Mouse (Mus musculus) layer of hippocampus, adult 18-20 months (tissue): Measurements from ENCODE around the gene Zfp513. TPM values are rescaled to one million over a fixed set of nuclear protein-coding genes. Genes with fewer than 3 reads are reported as not detected.
"Not testable (repeated sequence)": the region's sequence is repeated elsewhere in the genome, so short reads cannot be mapped to it uniquely, and the experiment has no call there.

Experiments used
- DNase-seq, 2 experiments: peaks; one replicate each; pipeline ENCODE4 v3.0.0; 2022; ENCODE audit warnings: low spot score in 2 of 2
- long read RNA-seq: library from polyadenylated mRNA; stranded (forward); transcript quantifications from one replicate; pipeline ENCODE4 v2.0.0, GENCODE M21; 2021
- total RNA-seq, 2 experiments: library from RNA; stranded (reverse); gene quantifications; 2 replicates each; pipeline ENCODE4 v1.2.3; 2021

Zfp513 gene
- total RNA-seq: 10 to 100 TPM; 27.1 to 28.2 TPM
- long read RNA-seq, transcript Zfp513-202 (4 exons, 2,228 nt): major isoform, 29 of 45 reads
- long read RNA-seq, partial matches to known transcripts: 3 of 45 reads
- long read RNA-seq, other reads (novel, unspliced or antisense): 13 of 45 reads

GRCm38 (mm10) chr5:31201742-31202590, at the start of gene Zfp513:
TSS of gene Zfp513 (minus strand) at chr5:31202303.
- DNase-seq: peak; percentile 97 to 99

- DNase-seq: peak in 1 of 2 experiments; percentile 27
These were observed 49.5 kb upstream of the Zfp513 start, which contains the start of gene Krtcap3 for GRCm38 (mm10) chr5:31251541-31252101. TSS of gene Krtcap3 (plus strand) at chr5:31251691.

- DNase-seq: no peak
These were observed 48.6 kb upstream of the Zfp513 start for GRCm38 (mm10) chr5:31250716-31251115.

- no peak for DNase-seq
These were observed 40.1 kb upstream of the Zfp513 start for GRCm38 (mm10) chr5:31242191-31242590.

GRCm38 (mm10) chr5:31241522-31242034, 39.5 kb upstream of the Zfp513 start:
- DNase-seq: no peak

- peak; percentile 95 to 97 for DNase-seq
These were observed 38.8 kb upstream of the Zfp513 start, which contains the start of the genes Nrbp1 and Gm9970 for GRCm38 (mm10) chr5:31240637-31241521. TSS of gene Nrbp1 (plus strand) at chr5:31240864. TSS of gene Gm9970 (minus strand) at chr5:31241232.

GRCm38 (mm10) chr5:31226641-31227040, 24.5 kb upstream of the Zfp513 start:
- no peak for DNase-seq

- DNase-seq: no peak
These were observed 20.6 kb upstream of the Zfp513 start for GRCm38 (mm10) chr5:31222696-31223095.

- peak in 1 of 2 experiments; percentile 23 for DNase-seq
These were observed 19.3 kb upstream of the Zfp513 start for GRCm38 (mm10) chr5:31221304-31221945.

- DNase-seq: peak; percentile 91 to 96
These were observed 18.6 kb upstream of the Zfp513 start, which contains the start of gene Ppm1g for GRCm38 (mm10) chr5:31220448-31221303. TSS of gene Ppm1g (minus strand) at chr5:31220687.

- DNase-seq: no peak
These were observed 17.9 kb upstream of the Zfp513 start for GRCm38 (mm10) chr5:31219911-31220447.

- DNase-seq: no peak
These were observed 17.4 kb upstream of the Zfp513 start for GRCm38 (mm10) chr5:31219474-31219873.

GRCm38 (mm10) chr5:31219070-31219469, 17.0 kb upstream of the Zfp513 start:
- no peak for DNase-seq

GRCm38 (mm10) chr5:31218294-31218693, 16.2 kb upstream of the Zfp513 start:
- no peak for DNase-seq

GRCm38 (mm10) chr5:31216554-31216953, 14.5 kb upstream of the Zfp513 start:
- not testable (repeated sequence) for DNase-seq

- no peak for DNase-seq
These were observed 2.3 kb upstream of the Zfp513 start for GRCm38 (mm10) chr5:31204421-31204820.

GRCm38 (mm10) chr5:31203866-31204265, 1.8 kb upstream of the Zfp513 start:
- DNase-seq: no peak

GRCm38 (mm10) chr5:31202933-31203332, 830 bp upstream of the Zfp513 start:
- no peak for DNase-seq
